Mouse (Mus musculus): ENCODE data around the gene Srek1. TPM values are rescaled to one million over a fixed set of nuclear protein-coding genes. Genes with fewer than 3 reads are reported as not detected.
A peak's percentile ranks its signal among the peaks of the same experiment; 100 is the strongest.

Srek1 gene
- polyA plus RNA-seq, 1 experiment = 128 TPM

DNA sequence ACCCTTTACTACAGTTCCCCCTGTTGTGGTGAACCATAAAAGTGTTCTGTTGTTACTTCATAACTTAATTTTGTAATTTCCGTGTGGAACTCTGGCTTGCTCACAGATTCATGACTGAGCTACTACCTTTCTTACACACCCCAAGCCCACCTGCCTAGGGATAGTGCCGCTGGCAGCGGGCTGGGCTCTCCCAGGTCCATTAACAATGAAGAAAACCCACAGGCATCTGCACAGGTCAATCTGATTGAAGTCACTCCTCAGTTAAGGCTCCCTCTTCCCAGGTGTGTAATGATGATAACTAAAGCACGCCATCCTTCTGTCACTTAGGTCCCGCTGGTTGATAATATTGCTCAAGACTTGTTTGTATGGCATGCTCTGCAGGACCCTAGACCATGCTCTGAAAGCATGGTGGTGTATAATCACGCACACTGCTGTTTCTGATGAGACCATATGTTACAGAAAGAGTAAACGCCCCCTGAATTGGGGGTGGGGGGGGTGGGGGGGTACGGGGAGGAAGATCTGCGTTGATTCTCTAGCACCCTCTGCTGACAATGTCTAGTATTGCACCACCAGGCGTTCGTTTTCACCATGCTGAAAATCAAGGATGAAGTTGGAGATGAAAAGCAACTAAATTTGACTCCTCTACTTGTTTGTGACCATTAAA, 5.6 kb upstream of the Srek1 start:
- Histone ChIP-seq H3K4me3 (ENCODE audit: insufficient read depth, low read length) (no peak overlapping the region), H3K4me1 (ENCODE audit: control insufficient read depth, insufficient read depth, low read length) (no peaks in the 10 kb centered on the region), H3K27ac (ENCODE audit: insufficient read depth, low read length) (no peak overlapping the region)
- TF ChIP-seq POLR2A (IDR thresholded peaks at IDR 0.05; ENCODE audit: low read depth, low read length) = no peak
- no peak for TF ChIP-seq CTCF (IDR thresholded peaks at IDR 0.05; ENCODE audit: borderline replicate concordance, insufficient read depth, low read length)

GRCm38 (mm10) chr13:103777126-103777525, 2.7 kb upstream of the Srek1 start:
- TF ChIP-seq POLR2A (IDR thresholded peaks at IDR 0.05; ENCODE audit: low read depth, low read length) (no peak), CTCF (IDR thresholded peaks at IDR 0.05; ENCODE audit: borderline replicate concordance, insufficient read depth, low read length) (no peak)

GRCm38 (mm10) chr13:103773407-103774118, 845 bp downstream of the Srek1 start:
- TF ChIP-seq CTCF (IDR thresholded peaks at IDR 0.05; ENCODE audit: borderline replicate concordance, insufficient read depth, low read length) (no peak), POLR2A (IDR thresholded peaks at IDR 0.05; ENCODE audit: low read depth, low read length) (peak; percentile 28; the same call in 1 of the 2 replicates)
- Histone ChIP-seq H3K4me1 (ENCODE audit: control insufficient read depth, insufficient read depth, low read length) (peaks cover 2% of the 10 kb centered on the region; the same call in 1 of the 2 replicates), H3K4me3 (ENCODE audit: insufficient read depth, low read length) (peak overlapping the region; percentile 97), H3K27ac (ENCODE audit: insufficient read depth, low read length) (peak overlapping the region; percentile 98)

More at GRCm38 (mm10) chr13:103777126-103777525, 2.7 kb upstream of the Srek1 start:
- Histone ChIP-seq H3K4me3 (ENCODE audit: insufficient read depth, low read length) (no peak overlapping the region), H3K4me1 (ENCODE audit: control insufficient read depth, insufficient read depth, low read length) (no peaks in the 10 kb centered on the region), H3K27ac (ENCODE audit: insufficient read depth, low read length) (no peak overlapping the region)

GRCm38 (mm10) chr13:103772917-103773316, 1.5 kb downstream of the Srek1 start:
- Histone ChIP-seq H3K4me1 (ENCODE audit: control insufficient read depth, insufficient read depth, low read length) (peaks cover 2% of the 10 kb centered on the region; the same call in 1 of the 2 replicates), H3K27ac (ENCODE audit: insufficient read depth, low read length) (no peak overlapping the region), H3K4me3 (ENCODE audit: insufficient read depth, low read length) (peak overlapping the region; percentile 97)
- no peak for TF ChIP-seq CTCF (IDR thresholded peaks at IDR 0.05; ENCODE audit: borderline replicate concordance, insufficient read depth, low read length)
- no peak for TF ChIP-seq POLR2A (IDR thresholded peaks at IDR 0.05; ENCODE audit: low read depth, low read length)

DNA sequence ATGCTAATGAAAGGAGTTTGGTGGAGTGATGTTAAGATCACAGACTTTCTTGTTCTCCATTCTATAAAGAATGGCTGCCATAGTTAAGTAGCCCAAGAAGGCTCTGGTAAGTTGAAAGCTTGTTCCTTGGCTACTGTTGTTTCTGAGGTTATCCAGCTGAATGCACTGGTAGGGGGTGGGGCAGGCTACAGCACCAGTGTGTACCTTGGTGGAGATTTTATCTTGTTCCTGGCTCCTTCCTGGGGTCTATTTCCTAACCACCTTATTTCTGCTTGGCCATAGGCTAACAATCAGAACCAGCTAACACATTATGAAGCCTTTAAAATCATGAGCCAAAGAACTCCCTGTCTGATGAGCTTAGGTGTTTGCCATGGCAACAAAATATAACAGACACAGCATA, 3.6 kb downstream of the Srek1 start:
- no peak overlapping the region for H3K4me3 ChIP-seq (ENCODE audit: insufficient read depth, low read length)
- peaks cover 2% of the 10 kb centered on the region; the same call in 1 of the 2 replicates for H3K4me1 ChIP-seq (ENCODE audit: control insufficient read depth, insufficient read depth, low read length)
- TF ChIP-seq CTCF (IDR thresholded peaks at IDR 0.05; ENCODE audit: borderline replicate concordance, insufficient read depth, low read length) (no peak), POLR2A (IDR thresholded peaks at IDR 0.05; ENCODE audit: low read depth, low read length) (no peak)
- H3K27ac ChIP-seq (ENCODE audit: insufficient read depth, low read length) = no peak overlapping the region

DNA sequence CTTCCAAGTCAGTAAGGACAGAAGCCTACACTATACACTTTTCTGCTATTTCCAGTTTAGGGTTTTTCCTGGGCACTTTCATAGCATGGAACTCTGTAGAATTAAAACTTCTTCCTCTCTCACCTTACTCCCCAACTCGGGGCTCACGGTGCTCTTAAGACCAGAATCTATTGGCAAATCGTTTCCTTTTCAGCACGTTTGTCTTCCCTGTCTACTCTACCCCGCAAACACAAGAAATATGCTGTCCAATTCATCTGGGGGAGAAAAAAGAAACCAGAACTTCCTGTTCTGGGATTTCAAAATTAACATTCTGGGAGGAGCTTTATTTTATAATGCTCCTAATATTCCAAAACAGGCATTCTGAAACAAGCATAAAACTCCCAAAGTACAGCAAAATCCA, 6.5 kb downstream of the Srek1 start:
- peaks cover 2% of the 10 kb centered on the region for H3K4me1 ChIP-seq (ENCODE audit: control insufficient read depth, insufficient read depth, low read length)
- no peak overlapping the region for H3K4me3 ChIP-seq (ENCODE audit: insufficient read depth, low read length)
- TF ChIP-seq POLR2A (IDR thresholded peaks at IDR 0.05; ENCODE audit: low read depth, low read length) = no peak
- H3K27ac ChIP-seq (ENCODE audit: insufficient read depth, low read length) = no peak overlapping the region

DNA sequence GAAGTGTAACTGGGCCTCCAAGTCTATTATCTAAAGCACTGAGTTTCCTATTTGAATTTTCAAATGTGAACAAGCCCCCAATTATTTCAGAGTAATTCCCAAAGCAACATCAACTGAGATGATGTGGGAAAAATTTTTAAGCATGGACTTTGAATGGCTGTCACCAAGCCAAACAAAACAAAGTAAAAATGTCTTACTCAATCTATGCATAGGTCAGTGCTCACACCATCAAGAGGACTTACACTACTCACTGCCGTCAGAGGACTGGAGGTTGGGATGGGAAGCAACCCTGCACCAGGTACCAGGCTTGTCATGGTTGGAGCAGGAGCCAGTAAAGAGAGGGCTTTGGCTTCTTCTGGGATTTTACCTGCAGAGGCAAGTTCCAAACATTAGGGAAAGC, 10.8 kb downstream of the Srek1 start:
- no peak overlapping the region for H3K27ac ChIP-seq (ENCODE audit: insufficient read depth, low read length)
- TF ChIP-seq POLR2A (IDR thresholded peaks at IDR 0.05; ENCODE audit: low read depth, low read length) = no peak
- no peak for TF ChIP-seq CTCF (IDR thresholded peaks at IDR 0.05; ENCODE audit: borderline replicate concordance, insufficient read depth, low read length)
- no peak overlapping the region for H3K4me3 ChIP-seq (ENCODE audit: insufficient read depth, low read length)
- no peaks in the 10 kb centered on the region; the same call in 1 of the 2 replicates for H3K4me1 ChIP-seq (ENCODE audit: control insufficient read depth, insufficient read depth, low read length)

GRCm38 (mm10) chr13:103761971-103762370, 12.4 kb downstream of the Srek1 start:
- no peak overlapping the region for H3K27ac ChIP-seq (ENCODE audit: insufficient read depth, low read length)
- no peaks in the 10 kb centered on the region; the same call in 1 of the 2 replicates for H3K4me1 ChIP-seq (ENCODE audit: control insufficient read depth, insufficient read depth, low read length)
- TF ChIP-seq POLR2A (IDR thresholded peaks at IDR 0.05; ENCODE audit: low read depth, low read length) = no peak
- TF ChIP-seq CTCF (IDR thresholded peaks at IDR 0.05; ENCODE audit: borderline replicate concordance, insufficient read depth, low read length) = no peak
- no peak overlapping the region for H3K4me3 ChIP-seq (ENCODE audit: insufficient read depth, low read length)

GRCm38 (mm10) chr13:103751421-103751820, 23.0 kb downstream of the Srek1 start:
- H3K27ac ChIP-seq (ENCODE audit: insufficient read depth, low read length) = no peak overlapping the region
- H3K4me3 ChIP-seq (ENCODE audit: insufficient read depth, low read length) = no peak overlapping the region
- TF ChIP-seq CTCF (IDR thresholded peaks at IDR 0.05; ENCODE audit: borderline replicate concordance, insufficient read depth, low read length) = no peak
- TF ChIP-seq POLR2A (IDR thresholded peaks at IDR 0.05; ENCODE audit: low read depth, low read length) = no peak
- H3K4me1 ChIP-seq (ENCODE audit: control insufficient read depth, insufficient read depth, low read length) = no peaks in the 10 kb centered on the region

GRCm38 (mm10) chr13:103745688-103746087, 28.7 kb downstream of the Srek1 start:
- Histone ChIP-seq H3K4me1 (ENCODE audit: control insufficient read depth, insufficient read depth, low read length) (no peaks in the 10 kb centered on the region), H3K4me3 (ENCODE audit: insufficient read depth, low read length) (no peak overlapping the region), H3K27ac (ENCODE audit: insufficient read depth, low read length) (no peak overlapping the region)

More at GRCm38 (mm10) chr13:103745688-103746087, 28.7 kb downstream of the Srek1 start:
- no peak for TF ChIP-seq CTCF (IDR thresholded peaks at IDR 0.05; ENCODE audit: borderline replicate concordance, insufficient read depth, low read length)
- no peak for TF ChIP-seq POLR2A (IDR thresholded peaks at IDR 0.05; ENCODE audit: low read depth, low read length)

All from embryonic fibroblast, embryonic 13.5 days (primary cell).